Mouse (Mus musculus): Measurements from ENCODE around the gene Cyp51. TPM values are rescaled to one million over a fixed set of nuclear protein-coding genes. Genes with fewer than 3 reads are reported as not detected.
A peak's percentile ranks its signal among the peaks of the same experiment; 100 is the strongest.

The Cyp51 gene
- polyA plus RNA-seq, 1 experiment from 2014 or later = 146 TPM

GRCm38 (mm10) chr5:4080861-4081260 lies 23.7 kb downstream of the Cyp51 start:
- 83% methylated on average over 2 of the region's 2 CpGs for WGBS
- no peaks in the 10 kb centered on the region for H3K9me3 ChIP-seq
- H3K4me1 ChIP-seq = no peaks in the 10 kb centered on the region
- no peak overlapping the region for H3K4me3 ChIP-seq
- ATAC-seq (replicated peaks) = no peak
- H3K27ac ChIP-seq = no peak overlapping the region
- peaks cover 66% of the 10 kb centered on the region for H3K36me3 ChIP-seq (replicated peaks)
- no peak overlapping the region for H3K4me2 ChIP-seq
- H3K27me3 ChIP-seq (replicated peaks) = no peaks in the 10 kb centered on the region
- H3K9ac ChIP-seq = no peak overlapping the region

- WGBS = 89% methylated on average over 3 of the region's 3 CpGs
- H3K4me2 ChIP-seq = no peak overlapping the region
- no peaks in the 10 kb centered on the region for H3K27me3 ChIP-seq (replicated peaks)
- no peak overlapping the region for H3K9ac ChIP-seq
- no peak overlapping the region for H3K4me3 ChIP-seq
- ATAC-seq (replicated peaks) = peak; percentile 56; the same call in 1 of the 2 replicates
- H3K27ac ChIP-seq = no peak overlapping the region
- no peaks in the 10 kb centered on the region for H3K4me1 ChIP-seq
- H3K36me3 ChIP-seq (replicated peaks) = peaks cover 57% of the 10 kb centered on the region
- H3K9me3 ChIP-seq = no peaks in the 10 kb centered on the region
These were observed 25.5 kb downstream of the Cyp51 start for GRCm38 (mm10) chr5:4079086-4079485.

DNA sequence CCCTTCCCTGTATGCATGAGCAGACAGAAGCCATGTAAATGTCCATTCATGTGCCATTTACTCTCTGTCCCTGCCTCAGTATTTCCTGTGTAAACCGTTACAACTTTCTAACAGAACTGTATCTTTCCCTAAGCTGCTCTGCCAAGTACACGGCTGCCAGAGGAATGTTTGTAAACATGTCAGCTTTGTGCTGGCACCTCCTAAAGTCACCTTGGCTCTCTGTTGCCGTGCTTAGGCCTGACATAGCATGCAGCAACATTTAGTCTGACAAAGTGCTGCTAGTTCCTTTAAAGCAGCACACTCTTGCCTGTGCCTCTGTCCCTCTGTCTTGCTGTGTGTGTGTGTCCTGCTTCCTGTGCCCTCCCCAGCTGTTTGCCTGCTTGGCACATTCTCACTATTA lies 37.3 kb downstream of the Cyp51 start:
- no peak overlapping the region for H3K27ac ChIP-seq
- H3K4me2 ChIP-seq = no peak overlapping the region
- H3K9ac ChIP-seq = no peak overlapping the region
- H3K36me3 ChIP-seq (replicated peaks) = peaks cover 72% of the 10 kb centered on the region
- H3K4me1 ChIP-seq = no peaks in the 10 kb centered on the region
- H3K4me3 ChIP-seq = no peak overlapping the region
- H3K27me3 ChIP-seq (replicated peaks) = no peaks in the 10 kb centered on the region
- 88% methylated on average over 3 of the region's 3 CpGs for WGBS
- no peak for ATAC-seq (replicated peaks)
- no peaks in the 10 kb centered on the region for H3K9me3 ChIP-seq

GRCm38 (mm10) chr5:4066476-4067115 lies 38.0 kb downstream of the Cyp51 start:
- H3K9me3 ChIP-seq = no peaks in the 10 kb centered on the region
- peak; percentile 60; the same call in 1 of the 2 replicates for ATAC-seq (replicated peaks)
- 94% methylated on average over 18 of the region's 18 CpGs for WGBS

DNA sequence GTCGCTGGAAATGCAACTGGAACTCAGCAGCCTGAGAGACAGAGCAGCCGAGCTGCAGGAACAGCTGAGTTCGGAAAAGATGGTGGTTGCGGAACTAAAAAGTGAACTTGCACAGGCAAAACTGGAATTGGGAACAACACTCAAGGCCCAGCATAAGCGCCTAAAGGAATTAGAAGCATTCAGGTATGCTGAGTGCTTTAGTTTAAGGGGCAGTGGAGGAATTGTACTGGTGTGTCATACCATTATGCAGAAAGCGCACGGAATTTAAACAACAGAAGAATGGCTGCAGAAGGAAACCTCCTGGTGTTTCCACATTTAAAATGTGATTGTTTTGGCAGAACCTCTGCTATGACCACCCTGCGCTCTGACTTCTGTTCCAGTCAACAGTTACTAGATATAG lies 44.2 kb downstream of the Cyp51 start:
- no peak for ATAC-seq (replicated peaks)
- Histone ChIP-seq H3K9me3 (no peaks in the 10 kb centered on the region), H3K27me3 (replicated peaks) (no peaks in the 10 kb centered on the region), H3K36me3 (replicated peaks) (peaks cover 73% of the 10 kb centered on the region), H3K4me2 (no peak overlapping the region), H3K4me3 (no peak overlapping the region), H3K9ac (no peak overlapping the region), H3K27ac (no peak overlapping the region), H3K4me1 (no peaks in the 10 kb centered on the region)
- 94% methylated on average over 8 of the region's 8 CpGs for WGBS

More at GRCm38 (mm10) chr5:4066476-4067115, 38.0 kb downstream of the Cyp51 start:
- Histone ChIP-seq H3K4me1 (no peaks in the 10 kb centered on the region), H3K4me2 (no peak overlapping the region), H3K4me3 (no peak overlapping the region), H3K27me3 (replicated peaks) (no peaks in the 10 kb centered on the region), H3K9ac (no peak overlapping the region), H3K27ac (no peak overlapping the region), H3K36me3 (replicated peaks) (peaks cover 76% of the 10 kb centered on the region)

DNA sequence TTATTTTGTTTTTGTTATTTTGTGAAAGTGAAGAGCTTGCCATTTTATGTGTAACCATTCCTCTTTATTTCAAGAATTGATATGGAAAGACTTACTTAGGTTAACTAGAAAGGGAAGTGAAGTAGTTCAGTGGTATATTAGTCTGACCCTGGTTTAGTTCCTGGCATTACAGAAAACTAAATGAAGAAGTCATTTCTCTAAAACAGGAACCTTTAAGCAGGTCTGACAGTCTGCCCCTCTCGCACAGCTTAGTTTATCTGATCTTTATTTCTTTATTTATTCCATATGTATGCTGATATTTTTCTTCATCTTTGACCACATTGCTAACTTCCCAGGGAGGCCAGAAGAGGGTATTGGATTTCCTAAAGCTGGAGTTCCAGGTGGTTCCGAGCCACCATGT lies 63.6 kb downstream of the Cyp51 start:
- 93% methylated on average over 2 of the region's 2 CpGs for WGBS
- ATAC-seq (replicated peaks) = no peak
- H3K36me3 ChIP-seq (replicated peaks) = peaks cover 61% of the 10 kb centered on the region

DNA sequence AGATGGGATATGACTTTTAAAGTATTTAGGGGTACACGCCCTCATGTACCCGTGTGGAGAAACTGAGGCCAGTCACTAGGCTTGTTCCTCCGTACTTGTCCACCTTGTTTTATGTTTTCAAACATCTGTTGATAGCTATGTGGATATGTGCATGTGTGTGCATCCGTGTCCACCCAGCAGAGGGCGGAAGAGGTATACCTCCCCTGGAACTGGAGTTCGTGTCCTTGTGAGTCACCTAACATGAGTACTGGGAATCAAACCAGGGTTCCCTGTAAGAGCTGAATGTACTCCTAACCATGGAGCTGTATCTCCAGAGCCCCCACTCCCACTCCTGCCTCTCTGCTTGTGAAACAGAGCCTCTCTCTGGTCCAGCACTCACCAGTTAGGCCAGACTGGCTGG lies 64.2 kb downstream of the Cyp51 start:
- Histone ChIP-seq H3K27ac (no peak overlapping the region), H3K4me1 (no peaks in the 10 kb centered on the region), H3K36me3 (replicated peaks) (peaks cover 63% of the 10 kb centered on the region), H3K4me3 (no peak overlapping the region), H3K9ac (no peak overlapping the region), H3K27me3 (replicated peaks) (no peaks in the 10 kb centered on the region), H3K9me3 (no peaks in the 10 kb centered on the region), H3K4me2 (no peak overlapping the region)
- WGBS = 93% methylated on average over 6 of the region's 6 CpGs
- ATAC-seq (replicated peaks) = no peak

More for the DNA sequence above, 63.6 kb downstream of the Cyp51 start:
- Histone ChIP-seq H3K27ac (no peak overlapping the region), H3K4me3 (no peak overlapping the region), H3K27me3 (replicated peaks) (no peaks in the 10 kb centered on the region), H3K4me1 (no peaks in the 10 kb centered on the region), H3K9me3 (no peaks in the 10 kb centered on the region), H3K9ac (no peak overlapping the region), H3K4me2 (no peak overlapping the region)

DNA sequence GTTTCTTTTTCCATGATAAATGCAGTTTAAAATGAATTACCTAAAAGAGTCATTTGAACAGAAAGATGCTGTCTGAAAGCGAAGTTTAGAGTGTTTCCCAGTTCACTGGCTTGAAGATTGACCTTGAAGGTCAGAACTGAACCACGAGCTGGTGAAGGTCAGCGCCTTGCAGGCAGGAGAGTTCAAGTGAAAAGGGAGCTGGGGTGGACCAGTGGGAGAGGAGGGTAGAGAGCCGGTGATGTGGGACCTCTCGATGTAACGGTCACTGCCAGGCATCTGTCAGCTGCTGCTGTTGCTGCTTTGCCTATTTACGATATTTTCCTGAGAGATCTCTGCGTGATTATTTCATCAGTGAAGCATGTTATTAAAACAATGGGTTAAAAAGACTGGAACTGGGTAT lies 65.2 kb downstream of the Cyp51 start:
- WGBS = 90% methylated on average over 8 of the region's 8 CpGs
- H3K4me1 ChIP-seq = no peaks in the 10 kb centered on the region

DNA sequence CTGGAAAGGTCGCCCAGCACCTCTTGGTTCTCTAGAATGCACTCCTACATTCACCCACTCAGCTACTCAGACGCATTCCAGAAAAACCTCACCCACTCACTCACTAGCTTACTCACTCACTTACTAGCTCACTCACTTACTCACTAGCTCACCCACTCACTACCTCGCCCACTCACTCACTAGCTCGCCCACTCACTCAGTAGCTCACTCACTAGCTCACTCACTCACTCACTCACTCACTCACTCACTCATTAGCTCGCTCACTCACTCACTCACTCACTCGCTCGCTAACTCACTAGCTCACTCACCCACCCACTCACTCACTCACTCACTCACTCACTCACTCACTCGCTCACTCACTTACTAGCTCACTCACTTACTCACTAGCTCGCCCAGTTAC lies 67.9 kb downstream of the Cyp51 start:
- H3K27me3 ChIP-seq (replicated peaks) = no peaks in the 10 kb centered on the region
- H3K4me1 ChIP-seq = no peaks in the 10 kb centered on the region
- peaks cover 69% of the 10 kb centered on the region for H3K36me3 ChIP-seq (replicated peaks)
- ATAC-seq (replicated peaks) = no peak
- H3K27ac ChIP-seq = no peak overlapping the region
- H3K4me2 ChIP-seq = no peak overlapping the region
- no peaks in the 10 kb centered on the region for H3K9me3 ChIP-seq
- no peak overlapping the region for H3K4me3 ChIP-seq
- no peak overlapping the region for H3K9ac ChIP-seq
- 96% methylated on average over 9 of the region's 9 CpGs for WGBS

More for the DNA sequence above, 65.2 kb downstream of the Cyp51 start:
- no peak overlapping the region for H3K27ac ChIP-seq
- H3K36me3 ChIP-seq (replicated peaks) = peaks cover 64% of the 10 kb centered on the region
- H3K4me2 ChIP-seq = no peak overlapping the region
- no peak overlapping the region for H3K9ac ChIP-seq
- no peaks in the 10 kb centered on the region for H3K27me3 ChIP-seq (replicated peaks)
- H3K4me3 ChIP-seq = no peak overlapping the region
- no peaks in the 10 kb centered on the region for H3K9me3 ChIP-seq
- ATAC-seq (replicated peaks) = no peak

DNA sequence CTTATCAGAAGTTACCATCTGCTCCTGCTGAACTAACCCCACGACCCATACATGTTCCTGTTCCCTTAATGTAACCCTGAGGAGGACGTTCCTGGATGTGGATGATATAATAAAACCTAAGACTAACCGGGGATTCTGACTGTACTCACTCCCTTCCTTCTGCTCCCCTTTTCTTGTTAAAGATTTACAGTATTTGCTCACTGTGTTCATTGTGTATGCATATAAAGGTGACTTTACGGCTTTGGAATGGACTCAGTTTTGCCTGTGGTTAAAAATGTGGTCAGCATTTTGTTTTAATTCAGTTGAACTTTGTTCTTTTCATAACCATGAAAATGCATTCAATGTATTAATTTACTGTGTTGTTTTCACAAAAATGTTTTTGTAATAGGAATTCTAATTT lies 72.7 kb downstream of the Cyp51 start:
- H3K4me2 ChIP-seq = no peak overlapping the region
- H3K9ac ChIP-seq = no peak overlapping the region
- peaks cover 57% of the 10 kb centered on the region for H3K36me3 ChIP-seq (replicated peaks)
- no peaks in the 10 kb centered on the region for H3K4me1 ChIP-seq
- WGBS = 90% methylated on average over 4 of the region's 4 CpGs
- no peak for ATAC-seq (replicated peaks)
- H3K27ac ChIP-seq = no peak overlapping the region
- H3K4me3 ChIP-seq = no peak overlapping the region
- no peaks in the 10 kb centered on the region for H3K27me3 ChIP-seq (replicated peaks)
- no peaks in the 10 kb centered on the region for H3K9me3 ChIP-seq

Other genes starting within 250 kb of the Cyp51 start
- 5.9 and 6.3 TPM in 2 replicates for gene Mterf1a, start 210.8 kb downstream of the Cyp51 start, polyA plus RNA-seq (2015; fragmentation: Nextera tagmentation; extraction: Ambion mirVana)
- gene Akap9, start 176.7 kb downstream of the Cyp51 start, polyA plus RNA-seq (2015; fragmentation: Nextera tagmentation; extraction: Ambion mirVana) = 406 and 434 TPM in 2 replicates
- 3.3 and 4.7 TPM in 2 replicates for gene Mterf1b, start 87.6 kb upstream of the Cyp51 start, polyA plus RNA-seq (2015; fragmentation: Nextera tagmentation; extraction: Ambion mirVana)

All from midbrain, embryonic 15.5 days (tissue).